Mouse (Mus musculus) C2C12 (cell line): ENCODE results near the gene Cyb561d1.

Source experiments
- CTCF ChIP-seq: IDR thresholded peaks from one replicate; pipeline ENCODE4 v1.5.1; 2011; ENCODE audit not compliant: control insufficient read depth, insufficient read depth, insufficient read length
- MAX ChIP-seq: IDR thresholded peaks from one replicate; pipeline ENCODE4 v1.6.1; 2011; ENCODE audit warnings: mild to moderate bottlenecking, control low read depth
- MYOG ChIP-seq: IDR thresholded peaks from one replicate; pipeline ENCODE4 v1.6.1; 2011; ENCODE audit not compliant: control insufficient read depth, insufficient read length; ENCODE audit errors: extremely low read depth

GRCm38 (mm10) chr3:108220661-108221060, 19.6 kb upstream of the Cyb561d1 start:
- no peak for TF ChIP-seq CTCF
- no peak for TF ChIP-seq MYOG
- no peak for TF ChIP-seq MAX
